Mouse (Mus musculus) MEL (cell line): ENCODE data around the gene Amigo3. TPM values are rescaled to one million over a fixed set of nuclear protein-coding genes. Genes with fewer than 3 reads are reported as not detected.

Source experiments
- DNase-seq: peaks from one replicate; pipeline ENCODE4 v3.0.0; 2011; ENCODE audit warnings: low read depth, low spot score
- H3K27ac ChIP-seq: 2 replicates; pipeline ENCODE4 v1.5.1; 2012; ENCODE audit warnings: low read depth, mild to moderate bottlenecking, control low read depth, low read length, moderate library complexity; ENCODE audit not compliant: control insufficient read depth
- H3K27me3 ChIP-seq, 2 experiments: fragments of 150-350 bp in 1 of 2; sonication (generic) in 1 of 2; 2 replicates each; pipeline ENCODE4 v1.6.1; 2012; ENCODE audit warnings: low read length in 2 of 2, mild to moderate bottlenecking in 2 of 2, improper control_type of control experiment in 1 of 2, moderate library complexity in 1 of 2; ENCODE audit not compliant: insufficient read depth in 2 of 2, control insufficient read depth in 1 of 2
- H3K36me3 ChIP-seq, 2 experiments: 2 replicates each; pipeline ENCODE4 v1.6.1; 2012 to 2014; ENCODE audit warnings: low read length in 2 of 2, improper control_type of control experiment in 1 of 2, inconsistent platforms in 1 of 2, mild to moderate bottlenecking in 1 of 2; ENCODE audit not compliant: insufficient read depth in 2 of 2, control insufficient read depth in 1 of 2
- H3K4me1 ChIP-seq, 2 experiments: fragments of 150-350 bp in 1 of 2; sonication (generic) in 1 of 2; 2 replicates each; pipeline ENCODE4 v1.6.1; 2012; ENCODE audit warnings: low read length in 2 of 2, improper control_type of control experiment in 1 of 2, mild to moderate bottlenecking in 1 of 2; ENCODE audit not compliant: insufficient read depth in 2 of 2, control insufficient read depth in 1 of 2
- H3K4me3 ChIP-seq, 2 experiments: fragments of 150-350 bp in 1 of 2; sonication (generic) in 1 of 2; 2 replicates each; pipeline ENCODE4 v1.5.1; 2012; ENCODE audit warnings: low read depth in 2 of 2, low read length in 2 of 2, mild to moderate bottlenecking in 2 of 2, moderate library complexity in 2 of 2, control low read depth in 1 of 2, improper control_type of control experiment in 1 of 2; ENCODE audit not compliant: control insufficient read depth in 1 of 2, insufficient read depth in 1 of 2
- H3K79me2 ChIP-seq: 2 replicates; pipeline ENCODE4 v1.6.1; 2012; ENCODE audit warnings: mild to moderate bottlenecking, low read length, moderate library complexity; ENCODE audit not compliant: control insufficient read depth, poor library complexity, insufficient read depth
- H3K9ac ChIP-seq: 2 replicates; pipeline ENCODE4 v1.6.1; 2012; ENCODE audit warnings: low read depth, mild to moderate bottlenecking, control low read depth, low read length, moderate library complexity; ENCODE audit not compliant: control insufficient read depth, poor library complexity, severe bottlenecking
- H3K9me3 ChIP-seq: fragments of 150-350 bp; sonication (generic); replicated peaks from 2 replicates; pipeline ENCODE4 v1.6.1; 2012; ENCODE audit warnings: mild to moderate bottlenecking, low read length, improper control_type of control experiment, moderate library complexity; ENCODE audit not compliant: insufficient read depth
- CHD2 ChIP-seq: IDR thresholded peaks from 2 replicates; pipeline ENCODE4 v1.6.1; 2011; ENCODE audit warnings: low read length, improper control_type of control experiment
- CTCF ChIP-seq, 3 experiments: IDR thresholded peaks in 2 of 3; conservative IDR thresholded peaks in 1 of 3; 2 replicates each; pipeline ENCODE4 v1.5.1; 2011 to 2012; ENCODE audit warnings: low read length in 3 of 3, low read depth in 2 of 3, mild to moderate bottlenecking in 2 of 3, improper control_type of control experiment in 1 of 3, inconsistent platforms in 1 of 3, mixed read lengths in 1 of 3, moderate library complexity in 1 of 3; ENCODE audit not compliant: control insufficient read depth in 1 of 3, insufficient read depth in 1 of 3, poor library complexity in 1 of 3, severe bottlenecking in 1 of 3
- E2F4 ChIP-seq: IDR thresholded peaks from 2 replicates; pipeline ENCODE4 v1.6.1; 2011; ENCODE audit warnings: low read depth, low read length, improper control_type of control experiment, borderline replicate concordance
- ETS1 ChIP-seq: IDR thresholded peaks from 2 replicates; pipeline ENCODE4 v1.6.1; 2012; ENCODE audit warnings: low read depth, mild to moderate bottlenecking, inconsistent platforms, low read length, improper control_type of control experiment, moderate library complexity
- GATA1 ChIP-seq: IDR thresholded peaks from 2 replicates; pipeline ENCODE4 v1.6.1; 2011; ENCODE audit warnings: low read depth, low read length, improper control_type of control experiment
- KAT2A ChIP-seq: conservative IDR thresholded peaks from 2 replicates; pipeline ENCODE4 v1.6.1; 2012; ENCODE audit warnings: low read depth, low read length, improper control_type of control experiment, inconsistent platforms
- MAFK ChIP-seq: IDR thresholded peaks from 2 replicates; pipeline ENCODE4 v1.6.1; 2011; ENCODE audit warnings: low read depth, mild to moderate bottlenecking, low read length, improper control_type of control experiment, borderline replicate concordance
- MXI1 ChIP-seq: IDR thresholded peaks from 2 replicates; pipeline ENCODE4 v1.6.1; 2011; ENCODE audit warnings: mild to moderate bottlenecking, low read depth, low read length, improper control_type of control experiment
- NELFE ChIP-seq: IDR thresholded peaks from 2 replicates; pipeline ENCODE4 v1.6.1; 2011; ENCODE audit warnings: low read depth, low read length, improper control_type of control experiment
- POLR2A ChIP-seq, 2 experiments: IDR thresholded peaks; 2 replicates each; pipeline ENCODE4 v1.6.1; 2011 to 2012; ENCODE audit warnings: low read length in 2 of 2, mild to moderate bottlenecking in 2 of 2, control low read depth in 1 of 2, improper control_type of control experiment in 1 of 2, low read depth in 1 of 2, moderate library complexity in 1 of 2; ENCODE audit not compliant: control insufficient read depth in 1 of 2, insufficient read depth in 1 of 2, poor library complexity in 1 of 2
- POLR2AphosphoS2 ChIP-seq: IDR thresholded peaks from 2 replicates; pipeline ENCODE4 v1.6.1; 2011; ENCODE audit warnings: low read length, improper control_type of control experiment
- RCOR1 ChIP-seq: IDR thresholded peaks from 2 replicates; pipeline ENCODE4 v1.6.1; 2012; ENCODE audit warnings: low read depth, mild to moderate bottlenecking, inconsistent platforms, low read length, improper control_type of control experiment
- SIN3A ChIP-seq: IDR thresholded peaks from 2 replicates; pipeline ENCODE4 v1.6.1; 2012; ENCODE audit warnings: low read length, improper control_type of control experiment, inconsistent platforms
- SMC3 ChIP-seq: IDR thresholded peaks from 2 replicates; pipeline ENCODE4 v1.6.1; 2011; ENCODE audit warnings: low read depth, low read length, improper control_type of control experiment
- TBP ChIP-seq: IDR thresholded peaks from 2 replicates; pipeline ENCODE4 v1.8.0; 2011; ENCODE audit warnings: low read depth, low read length, improper control_type of control experiment
- TCF12 ChIP-seq: IDR thresholded peaks from 2 replicates; pipeline ENCODE4 v1.6.1; 2014; ENCODE audit warnings: low read depth, mild to moderate bottlenecking, inconsistent platforms, low read length, improper control_type of control experiment, moderate library complexity
- USF2 ChIP-seq, 2 experiments: IDR thresholded peaks; 2 replicates each; pipeline ENCODE4 v1.6.1; 2011 to 2012; ENCODE audit warnings: improper control_type of control experiment in 2 of 2, low read length in 2 of 2, borderline replicate concordance in 1 of 2, inconsistent platforms in 1 of 2, low read depth in 1 of 2, mild to moderate bottlenecking in 1 of 2; ENCODE audit not compliant: insufficient read depth in 1 of 2
- ZC3H11A ChIP-seq: IDR thresholded peaks from 2 replicates; pipeline ENCODE4 v1.6.1; 2012; ENCODE audit warnings: low read depth, mild to moderate bottlenecking, inconsistent platforms, low read length, improper control_type of control experiment
- ZNF384 ChIP-seq: IDR thresholded peaks from 2 replicates; pipeline ENCODE4 v1.6.1; 2012; ENCODE audit warnings: low read depth, mild to moderate bottlenecking, inconsistent platforms, low read length, improper control_type of control experiment
- polyA plus RNA-seq, 2 experiments: library from polyadenylated mRNA; stranded (reverse) in 1 of 2; unstranded in 1 of 2; fragments of >175 nt in 1 of 2; fragments of >200 nt in 1 of 2; gene quantifications; 2 replicates each; pipeline versions ENCODE4 v1.2.1 to v1.2.4; 2012; ENCODE audit warnings: low replicate concordance in 2 of 2, low read depth in 1 of 2; ENCODE audit not compliant: insufficient read length in 2 of 2, insufficient read depth in 1 of 2, missing spikeins in 1 of 2
- total RNA-seq: library from RNA; depleted of rRNA; stranded (reverse); fragments of 300-350 nt; gene quantifications from 2 replicates; pipeline ENCODE4 v1.2.3, GENCODE M21; 2012

The Amigo3 gene
- total and polyA plus RNA-seq, 3 experiments, result 2.2 to 3.4 TPM; not detected in 1

- Histone ChIP-seq H3K79me2 (no peaks in the 10 kb centered on the region; the same call in 1 of the 2 replicates), H3K9me3 (no peaks in the 10 kb centered on the region), H3K9ac (no peak overlapping the region), H3K27ac (no peak overlapping the region), H3K36me3 (peaks cover 0 to 5% of the 10 kb centered on the region in 2 experiments; a peak in 2 of 4 replicates), H3K4me1 (peaks cover 0 to 5% of the 10 kb centered on the region in 2 experiments; a peak in 1 of 4 replicates), H3K27me3 (no peaks in the 10 kb centered on the region), H3K4me3 (no peak overlapping the region)
- TF ChIP-seq MXI1 (no peak), RCOR1 (no peak), SMC3 (no peak), POLR2AphosphoS2 (no peak), GATA1 (no peak), USF2 (IDR thresholded peaks at IDR 0.05; ENCODE audit: borderline replicate concordance in 1 of 2, insufficient read depth in 1 of 2, low read depth in 1 of 2, low read length in 2 of 2) (no peak), ETS1 (no peak), TBP (no peak), NELFE (no peak)
- no peak for DNase-seq
These were observed 32.3 kb downstream of the Amigo3 start for GRCm38 (mm10) chr9:108085261-108085660.

- peaks cover 10% of the 10 kb centered on the region for H3K79me2 ChIP-seq
- no peak overlapping the region for H3K4me3 ChIP-seq
- H3K4me1 ChIP-seq, result peaks cover under 1 to 7% of the 10 kb centered on the region in 2 experiments; a peak in 3 of 4 replicates
- H3K9ac ChIP-seq, result no peak overlapping the region
- no peak overlapping the region for H3K27ac ChIP-seq
- no peaks in the 10 kb centered on the region for H3K27me3 ChIP-seq
- TF ChIP-seq E2F4 (no peak), MAFK (no peak), ZC3H11A (no peak), CHD2 (no peak), TCF12 (no peak), CTCF (IDR thresholded peaks at IDR 0.05 in 2 of 3, conservative IDR thresholded peaks at IDR 0.05 in 1 of 3; ENCODE audit: control insufficient read depth in 1 of 3, insufficient read depth in 1 of 3, low read depth in 2 of 3, low read length in 3 of 3, poor library complexity in 1 of 3, severe bottlenecking in 1 of 3) (no peak), GATA1 (no peak), SIN3A (no peak), TBP (no peak), ZNF384 (no peak), POLR2A (IDR thresholded peaks at IDR 0.05; ENCODE audit: control insufficient read depth in 1 of 2, insufficient read depth in 1 of 2, low read depth in 1 of 2, low read length in 2 of 2, poor library complexity in 1 of 2) (no peak), KAT2A (no peak), NELFE (no peak), MXI1 (no peak)
- TF ChIP-seq, all 39 proteins: peak for 0
- no peak for DNase-seq
- H3K9me3 ChIP-seq, result no peaks in the 10 kb centered on the region
- peaks cover 0 to 3% of the 10 kb centered on the region in 2 experiments; a peak in 1 of 4 replicates for H3K36me3 ChIP-seq
These were observed 37.7 kb downstream of the Amigo3 start for GRCm38 (mm10) chr9:108090611-108091120.
